Mouse (Mus musculus): Measurements from ENCODE around the gene Cfap126. TPM values are rescaled to one million over a fixed set of nuclear protein-coding genes. Genes with fewer than 3 reads are reported as not detected.

The Cfap126 gene
- polyA plus RNA-seq, 1 experiment, result 0.39 TPM

GRCm38 (mm10) chr1:171101033-171101432 is 12.7 kb upstream of the Cfap126 start:
- Histone ChIP-seq H3K79me3 (ENCODE audit: low read depth) (no peaks in the 10 kb centered on the region), H3K79me2 (ENCODE audit: control insufficient read depth, insufficient read depth) (no peaks in the 10 kb centered on the region), H3ac (ENCODE audit: control insufficient read depth, insufficient read length, low read depth) (no peak overlapping the region), H3K4me3 (ENCODE audit: insufficient read depth, poor library complexity, severe bottlenecking) (no peak overlapping the region), H3K36me3 (ENCODE audit: control insufficient read depth, insufficient read depth) (no peaks in the 10 kb centered on the region), H3K27me3 (ENCODE audit: control insufficient read depth, insufficient read depth, insufficient read length) (no peaks in the 10 kb centered on the region)
- TF ChIP-seq CEBPB (IDR thresholded peaks at IDR 0.05; ENCODE audit: low read depth) (no peak), MYOG (IDR thresholded peaks at IDR 0.05; ENCODE audit: control insufficient read depth, extremely low read depth, insufficient read length) (no peak), MAX (IDR thresholded peaks at IDR 0.05) (no peak), CTCF (IDR thresholded peaks at IDR 0.05; ENCODE audit: control insufficient read depth, insufficient read depth, insufficient read length) (no peak), MYOD1 (IDR thresholded peaks at IDR 0.05; ENCODE audit: control insufficient read depth, insufficient read length, low read depth) (no peak)

GRCm38 (mm10) chr1:171101733-171102546 is 11.8 kb upstream of the Cfap126 start:
- peak overlapping the region; percentile 57 for H3K4me3 ChIP-seq (ENCODE audit: insufficient read depth, poor library complexity, severe bottlenecking)
- H3K79me2 ChIP-seq (ENCODE audit: control insufficient read depth, insufficient read depth), result no peaks in the 10 kb centered on the region
- no peaks in the 10 kb centered on the region for H3K36me3 ChIP-seq (ENCODE audit: control insufficient read depth, insufficient read depth)
- no peaks in the 10 kb centered on the region for H3K27me3 ChIP-seq (ENCODE audit: control insufficient read depth, insufficient read depth, insufficient read length)
- no peaks in the 10 kb centered on the region for H3K79me3 ChIP-seq (ENCODE audit: low read depth)
- no peak for TF ChIP-seq USF1 (IDR thresholded peaks at IDR 0.05; ENCODE audit: low read depth)
- no peak for TF ChIP-seq MAX (IDR thresholded peaks at IDR 0.05)
- TF ChIP-seq CEBPB (IDR thresholded peaks at IDR 0.05; ENCODE audit: low read depth), result no peak
- no peak for TF ChIP-seq FOSL1 (IDR thresholded peaks at IDR 0.05; ENCODE audit: insufficient read depth, low read length, poor library complexity, severe bottlenecking)
- TF ChIP-seq MYOG (IDR thresholded peaks at IDR 0.05; ENCODE audit: control insufficient read depth, extremely low read depth, insufficient read length), result no peak
- TF ChIP-seq MYOD1 (IDR thresholded peaks at IDR 0.05; ENCODE audit: control insufficient read depth, insufficient read length, low read depth), result no peak
- no peak for TF ChIP-seq CTCF (IDR thresholded peaks at IDR 0.05; ENCODE audit: control insufficient read depth, insufficient read depth, insufficient read length)
- H3ac ChIP-seq (ENCODE audit: control insufficient read depth, insufficient read length, low read depth), result peak overlapping the region; percentile 97

GRCm38 (mm10) chr1:171102547-171103177 is 11.1 kb upstream of the Cfap126 start:
- no peaks in the 10 kb centered on the region for H3K36me3 ChIP-seq (ENCODE audit: control insufficient read depth, insufficient read depth)
- no peaks in the 10 kb centered on the region for H3K79me2 ChIP-seq (ENCODE audit: control insufficient read depth, insufficient read depth)
- H3K79me3 ChIP-seq (ENCODE audit: low read depth), result no peaks in the 10 kb centered on the region
- H3K4me3 ChIP-seq (ENCODE audit: insufficient read depth, poor library complexity, severe bottlenecking), result peak overlapping the region; percentile 57
- peak overlapping the region; percentile 97 for H3ac ChIP-seq (ENCODE audit: control insufficient read depth, insufficient read length, low read depth)
- H3K27me3 ChIP-seq (ENCODE audit: control insufficient read depth, insufficient read depth, insufficient read length), result no peaks in the 10 kb centered on the region
- TF ChIP-seq FOSL1 (IDR thresholded peaks at IDR 0.05; ENCODE audit: insufficient read depth, low read length, poor library complexity, severe bottlenecking) (no peak), CTCF (IDR thresholded peaks at IDR 0.05; ENCODE audit: control insufficient read depth, insufficient read depth, insufficient read length) (no peak), CEBPB (IDR thresholded peaks at IDR 0.05; ENCODE audit: low read depth) (no peak), MAX (IDR thresholded peaks at IDR 0.05) (no peak), MYOG (IDR thresholded peaks at IDR 0.05; ENCODE audit: control insufficient read depth, extremely low read depth, insufficient read length) (no peak), MYOD1 (IDR thresholded peaks at IDR 0.05; ENCODE audit: control insufficient read depth, insufficient read length, low read depth) (no peak), USF1 (IDR thresholded peaks at IDR 0.05; ENCODE audit: low read depth) (no peak)

DNA sequence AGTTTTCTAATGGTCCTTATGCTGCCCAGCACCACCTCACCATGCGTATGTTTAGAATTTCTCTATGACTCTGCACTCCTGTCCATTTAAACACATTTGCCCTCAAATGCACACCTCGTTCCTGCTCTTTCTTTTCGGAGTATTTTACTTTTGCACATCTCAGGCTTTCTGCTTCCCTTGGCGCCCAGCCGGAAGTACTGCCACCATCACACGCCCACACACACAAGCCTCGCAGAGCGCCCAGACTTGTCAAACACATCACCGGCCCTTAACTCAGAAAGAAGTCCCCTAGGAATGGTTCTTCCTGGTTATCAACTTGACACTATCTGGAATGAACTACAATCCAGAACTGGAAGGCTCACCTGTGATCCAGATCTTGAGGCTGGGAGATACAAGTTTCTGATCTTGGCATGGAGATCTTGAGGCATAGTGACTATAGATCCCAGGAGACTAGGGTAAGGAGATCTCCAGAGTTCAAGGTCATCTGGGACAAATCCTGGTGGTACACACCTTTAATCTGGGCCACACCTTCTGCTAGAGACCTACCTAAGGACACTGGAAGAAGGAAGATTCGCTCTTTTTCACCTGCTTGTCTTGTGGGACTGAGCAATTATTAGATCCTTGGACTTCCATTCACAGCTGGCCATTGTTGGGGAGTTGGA is 10.4 kb upstream of the Cfap126 start:
- Histone ChIP-seq H3ac (ENCODE audit: control insufficient read depth, insufficient read length, low read depth) (no peak overlapping the region), H3K79me2 (ENCODE audit: control insufficient read depth, insufficient read depth) (no peaks in the 10 kb centered on the region), H3K36me3 (ENCODE audit: control insufficient read depth, insufficient read depth) (no peaks in the 10 kb centered on the region), H3K4me3 (ENCODE audit: insufficient read depth, poor library complexity, severe bottlenecking) (peak overlapping the region; percentile 6), H3K27me3 (ENCODE audit: control insufficient read depth, insufficient read depth, insufficient read length) (no peaks in the 10 kb centered on the region), H3K79me3 (ENCODE audit: low read depth) (no peaks in the 10 kb centered on the region)
- TF ChIP-seq MYOD1 (IDR thresholded peaks at IDR 0.05; ENCODE audit: control insufficient read depth, insufficient read length, low read depth), result no peak
- TF ChIP-seq FOSL1 (IDR thresholded peaks at IDR 0.05; ENCODE audit: insufficient read depth, low read length, poor library complexity, severe bottlenecking), result no peak
- TF ChIP-seq MAX (IDR thresholded peaks at IDR 0.05), result no peak
- TF ChIP-seq CEBPB (IDR thresholded peaks at IDR 0.05; ENCODE audit: low read depth), result no peak
- no peak for TF ChIP-seq CTCF (IDR thresholded peaks at IDR 0.05; ENCODE audit: control insufficient read depth, insufficient read depth, insufficient read length)
- TF ChIP-seq MYOG (IDR thresholded peaks at IDR 0.05; ENCODE audit: control insufficient read depth, extremely low read depth, insufficient read length), result no peak
- no peak for TF ChIP-seq USF1 (IDR thresholded peaks at IDR 0.05; ENCODE audit: low read depth)

GRCm38 (mm10) chr1:171105226-171105625 is 8.5 kb upstream of the Cfap126 start:
- H3ac ChIP-seq (ENCODE audit: control insufficient read depth, insufficient read length, low read depth), result no peak overlapping the region
- no peaks in the 10 kb centered on the region for H3K27me3 ChIP-seq (ENCODE audit: control insufficient read depth, insufficient read depth, insufficient read length)
- no peaks in the 10 kb centered on the region for H3K79me3 ChIP-seq (ENCODE audit: low read depth)
- no peaks in the 10 kb centered on the region for H3K79me2 ChIP-seq (ENCODE audit: control insufficient read depth, insufficient read depth)
- no peak for TF ChIP-seq MYOD1 (IDR thresholded peaks at IDR 0.05; ENCODE audit: control insufficient read depth, insufficient read length, low read depth)
- no peak for TF ChIP-seq FOSL1 (IDR thresholded peaks at IDR 0.05; ENCODE audit: insufficient read depth, low read length, poor library complexity, severe bottlenecking)
- TF ChIP-seq MYOG (IDR thresholded peaks at IDR 0.05; ENCODE audit: control insufficient read depth, extremely low read depth, insufficient read length), result no peak
- TF ChIP-seq CTCF (IDR thresholded peaks at IDR 0.05; ENCODE audit: control insufficient read depth, insufficient read depth, insufficient read length), result no peak
- no peak for TF ChIP-seq CEBPB (IDR thresholded peaks at IDR 0.05; ENCODE audit: low read depth)
- TF ChIP-seq MAX (IDR thresholded peaks at IDR 0.05), result no peak
- TF ChIP-seq USF1 (IDR thresholded peaks at IDR 0.05; ENCODE audit: low read depth), result no peak
- H3K4me3 ChIP-seq (ENCODE audit: insufficient read depth, poor library complexity, severe bottlenecking), result no peak overlapping the region
- no peaks in the 10 kb centered on the region for H3K36me3 ChIP-seq (ENCODE audit: control insufficient read depth, insufficient read depth)
